Mouse (Mus musculus) forebrain, embryonic 15.5 days (tissue): ENCODE results near the gene Gm29776. TPM values are rescaled to one million over a fixed set of nuclear protein-coding genes. Genes with fewer than 3 reads are reported as not detected.

Experiments used
- ATAC-seq: fragments of 200-750 bp; cut with Nextera tagmentation; replicated peaks from 2 replicates; pipeline ENCODE4 v1.8.0; 2017; ENCODE audit warnings: mild to moderate bottlenecking, moderate TSS enrichment, moderate library complexity
- H3K27ac ChIP-seq: fragments of 300-500 bp; sonication (generic); replicated peaks from 2 replicates; pipeline ENCODE4 v1.5.1; 2015; ENCODE audit warnings: mild to moderate bottlenecking, inconsistent platforms
- H3K27me3 ChIP-seq: fragments of 300-500 bp; sonication (generic); 2 replicates; pipeline ENCODE4 v1.6.1; 2015; ENCODE audit warnings: inconsistent platforms
- H3K36me3 ChIP-seq: fragments of 300-500 bp; sonication (generic); 2 replicates; pipeline ENCODE4 v1.6.1; 2015; ENCODE audit warnings: mild to moderate bottlenecking, inconsistent platforms
- H3K4me1 ChIP-seq: fragments of 300-500 bp; sonication (generic); 2 replicates; pipeline ENCODE4 v1.6.1; 2015; ENCODE audit warnings: inconsistent platforms
- H3K4me2 ChIP-seq: fragments of 300-500 bp; sonication (generic); replicated peaks from 2 replicates; pipeline ENCODE4 v1.6.1; 2015; ENCODE audit warnings: mild to moderate bottlenecking, inconsistent platforms
- H3K4me3 ChIP-seq: fragments of 300-500 bp; sonication (generic); 2 replicates; pipeline ENCODE4 v1.5.1; 2015; ENCODE audit warnings: mild to moderate bottlenecking, inconsistent platforms
- H3K9ac ChIP-seq: fragments of 300-500 bp; sonication (generic); replicated peaks from 2 replicates; pipeline ENCODE4 v1.6.1; 2015; ENCODE audit warnings: mild to moderate bottlenecking, inconsistent platforms
- H3K9me3 ChIP-seq: fragments of 300-500 bp; sonication (generic); 2 replicates; pipeline ENCODE4 v1.6.1; 2016; ENCODE audit warnings: inconsistent platforms
- WGBS: fragments of 180-500 bp; shearing (Covaris S2); methylation state at CpG from one replicate; pipeline ENCODE4 v1.1.7; 2015; ENCODE audit warnings: mixed read lengths; 5-methylcytosine and 5-hydroxymethylcytosine counted together
- polyA plus RNA-seq: library from polyadenylated mRNA; unstranded; fragments of >200 nt; fragmentation: Nextera tagmentation; extraction: Ambion mirVana; gene quantifications from 2 replicates; pipeline ENCODE4 v1.2.1, GENCODE M21; 2015

The Gm29776 gene
- polyA plus RNA-seq, 1 experiment from 2014 or later, result 0.25 TPM

DNA sequence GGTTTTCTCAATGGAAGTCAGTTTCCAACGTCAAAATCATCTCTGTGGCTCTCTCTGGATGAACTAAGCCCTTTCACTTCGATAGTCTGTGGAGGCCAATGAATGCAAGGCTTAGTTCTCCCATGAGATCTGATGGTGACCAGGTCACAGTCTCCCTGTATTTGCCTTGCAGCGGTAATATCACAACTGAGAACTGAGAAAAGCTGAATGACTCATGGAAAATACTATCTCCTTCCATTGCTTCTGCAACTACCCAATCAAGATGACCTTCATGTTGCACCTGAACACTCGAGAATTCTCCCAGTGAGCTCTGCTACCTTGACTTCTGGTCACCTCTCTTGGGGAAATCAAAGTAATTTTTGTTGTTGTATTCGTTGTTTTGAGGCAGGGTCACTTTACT lies 28.9 kb upstream of the Gm29776 start:
- no peaks in the 10 kb centered on the region for H3K36me3 ChIP-seq
- H3K4me1 ChIP-seq, result peaks cover 9% of the 10 kb centered on the region
- no peaks in the 10 kb centered on the region for H3K27me3 ChIP-seq
- H3K4me2 ChIP-seq, result no peak overlapping the region
- H3K27ac ChIP-seq, result no peak overlapping the region
- no peak for ATAC-seq
- WGBS, result 82% methylated on average over 5 of the region's 5 CpGs
- H3K4me3 ChIP-seq, result no peak overlapping the region
- H3K9ac ChIP-seq, result no peak overlapping the region
- no peaks in the 10 kb centered on the region for H3K9me3 ChIP-seq

DNA sequence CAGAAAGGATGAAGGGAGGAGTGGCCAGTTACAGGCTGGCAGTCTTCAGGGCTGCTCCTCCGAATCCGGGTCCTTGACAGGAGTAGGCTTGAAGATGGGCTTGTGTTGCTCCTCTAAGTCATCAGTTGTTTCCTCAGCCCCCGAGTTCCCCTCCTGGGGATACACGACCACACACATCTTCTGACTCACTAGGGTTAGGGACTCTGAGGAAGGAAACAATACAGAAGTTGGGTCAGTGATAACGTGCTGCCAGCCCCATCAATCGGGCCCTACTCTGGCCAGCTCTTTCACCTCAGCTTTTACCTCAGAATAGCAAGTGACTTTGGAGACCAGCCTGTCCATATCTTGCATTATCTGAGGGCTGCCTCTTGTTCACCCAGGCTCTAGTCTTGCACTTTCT lies 25.4 kb upstream of the Gm29776 start:
- H3K27me3 ChIP-seq, result no peaks in the 10 kb centered on the region
- no peak overlapping the region for H3K9ac ChIP-seq
- 0 out of 2 replicates have a peak, but pooled peaks cover under 1% of the 10 kb centered on the region for H3K4me1 ChIP-seq
- WGBS, result 85% methylated on average over 6 of the region's 6 CpGs
- no peaks in the 10 kb centered on the region for H3K9me3 ChIP-seq
- no peak for ATAC-seq
- H3K27ac ChIP-seq, result no peak overlapping the region
- no peak overlapping the region for H3K4me2 ChIP-seq
- no peak overlapping the region for H3K4me3 ChIP-seq
- no peaks in the 10 kb centered on the region for H3K36me3 ChIP-seq

DNA sequence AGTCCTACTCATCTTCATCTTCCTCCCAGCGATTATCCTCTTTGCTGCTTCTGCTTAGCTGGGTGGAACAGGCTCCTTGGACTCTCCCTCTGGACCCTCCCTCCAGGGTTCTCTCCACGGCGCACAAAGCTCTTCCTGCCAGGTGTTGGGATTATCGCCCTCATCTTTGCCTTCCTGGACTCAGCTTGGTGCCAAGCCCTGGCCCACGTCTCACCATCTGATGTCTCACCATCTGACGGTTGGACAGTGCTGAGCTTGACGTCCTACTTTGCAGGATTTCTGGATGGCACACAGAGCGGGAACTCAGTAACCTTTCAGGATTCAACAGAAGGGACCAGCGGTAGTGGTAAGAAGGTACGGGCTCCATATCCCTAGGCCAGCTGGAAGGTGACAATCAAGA lies 23.1 kb upstream of the Gm29776 start:
- H3K27ac ChIP-seq, result no peak overlapping the region
- WGBS, result 84% methylated on average over 10 of the region's 10 CpGs

DNA sequence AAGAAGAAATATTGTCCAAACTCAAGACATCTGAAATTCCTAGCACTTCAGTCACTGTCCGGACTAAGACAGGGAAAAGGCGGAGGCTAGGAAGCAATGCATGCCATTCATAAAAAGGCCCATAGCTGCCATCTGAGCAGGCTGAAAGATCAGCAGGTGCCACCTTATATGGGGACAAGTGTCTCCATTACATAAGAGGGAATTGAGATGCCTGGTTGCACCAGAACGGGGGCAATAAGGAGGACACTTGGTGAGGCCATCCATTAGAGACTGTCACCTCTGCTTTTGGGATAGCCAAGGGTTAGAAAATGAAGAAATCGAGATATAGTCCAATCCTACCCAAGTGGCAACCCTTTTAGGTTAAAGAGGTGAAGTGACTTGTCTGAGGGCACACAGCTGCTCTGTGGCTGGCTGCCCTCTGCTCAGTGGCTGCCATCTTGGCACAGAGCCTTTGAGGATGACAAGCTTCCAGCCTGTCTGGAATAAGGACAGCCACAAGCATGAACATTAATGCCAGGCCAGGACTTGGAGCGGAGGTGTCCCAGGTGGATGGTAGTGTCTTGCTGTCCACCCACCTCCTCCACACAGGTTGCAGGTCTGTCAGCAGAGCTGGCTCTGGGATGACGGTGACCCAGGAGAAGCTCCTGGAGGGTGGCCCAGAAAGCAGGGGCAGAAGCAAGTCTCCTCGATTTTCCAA lies 22.2 kb upstream of the Gm29776 start:
- H3K9ac ChIP-seq, result no peak overlapping the region
- H3K27me3 ChIP-seq, result no peaks in the 10 kb centered on the region
- H3K4me3 ChIP-seq, result no peak overlapping the region
- no peaks in the 10 kb centered on the region for H3K36me3 ChIP-seq
- H3K27ac ChIP-seq, result no peak overlapping the region
- no peaks in the 10 kb centered on the region for H3K4me1 ChIP-seq
- no peak overlapping the region for H3K4me2 ChIP-seq
- WGBS, result 87% methylated on average over 7 of the region's 7 CpGs
- no peak for ATAC-seq
- H3K9me3 ChIP-seq, result no peaks in the 10 kb centered on the region

More for the DNA sequence above, 23.1 kb upstream of the Gm29776 start:
- H3K4me3 ChIP-seq, result no peak overlapping the region
- no peaks in the 10 kb centered on the region for H3K4me1 ChIP-seq
- H3K4me2 ChIP-seq, result no peak overlapping the region
- H3K9ac ChIP-seq, result no peak overlapping the region
- H3K36me3 ChIP-seq, result no peaks in the 10 kb centered on the region
- H3K27me3 ChIP-seq, result no peaks in the 10 kb centered on the region
- no peaks in the 10 kb centered on the region for H3K9me3 ChIP-seq
- no peak for ATAC-seq

DNA sequence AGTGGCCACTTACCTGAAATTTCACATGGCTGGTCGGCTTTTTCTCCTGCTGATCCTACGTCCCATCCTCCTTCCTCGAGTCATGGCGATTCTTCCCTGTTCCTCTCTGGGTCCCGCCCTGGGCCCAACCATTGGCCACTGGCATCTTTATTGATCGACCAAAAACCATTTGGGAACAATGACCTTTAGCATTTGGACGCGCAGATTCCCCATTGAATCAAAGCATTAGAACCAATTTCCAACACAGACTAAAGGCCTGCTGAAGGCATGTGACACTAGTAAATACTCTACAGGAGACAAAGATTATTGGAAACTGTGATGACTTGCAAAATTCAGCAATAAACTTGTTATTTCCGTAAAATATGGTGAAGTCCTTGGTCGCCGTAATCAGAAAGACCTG lies 21.4 kb upstream of the Gm29776 start:
- Histone ChIP-seq H3K4me2 (no peak overlapping the region), H3K27ac (no peak overlapping the region), H3K9ac (no peak overlapping the region), H3K27me3 (no peaks in the 10 kb centered on the region), H3K4me3 (no peak overlapping the region), H3K9me3 (no peaks in the 10 kb centered on the region), H3K4me1 (peaks cover under 1% of the 10 kb centered on the region; the same call in 1 of the 2 replicates), H3K36me3 (no peaks in the 10 kb centered on the region)
- no peak for ATAC-seq
- WGBS, result 92% methylated on average over 11 of the region's 11 CpGs

DNA sequence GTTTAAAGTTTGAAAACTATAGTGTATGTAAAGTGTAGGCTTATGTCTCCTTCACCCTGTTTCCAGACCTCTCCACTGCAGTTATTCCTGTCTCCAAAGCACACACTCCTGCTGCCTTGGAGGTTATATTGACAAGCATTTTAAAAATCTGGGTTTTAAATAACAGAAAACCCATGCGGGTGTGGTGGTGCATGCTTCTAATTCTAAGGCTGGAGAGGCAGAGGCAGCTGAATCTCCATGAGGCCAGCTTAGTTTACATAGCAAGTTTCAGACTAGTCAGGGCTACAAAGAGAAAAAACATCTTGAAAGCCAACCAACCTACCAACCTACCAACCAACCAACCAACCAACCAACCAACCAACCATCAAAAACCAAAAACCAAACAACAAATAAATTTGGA lies 16.8 kb upstream of the Gm29776 start:
- Histone ChIP-seq H3K4me2 (peak overlapping the region; percentile 85; the same call in 1 of the 2 replicates), H3K9me3 (no peaks in the 10 kb centered on the region), H3K27ac (no peak overlapping the region), H3K9ac (no peak overlapping the region), H3K4me1 (peaks cover 12% of the 10 kb centered on the region), H3K36me3 (no peaks in the 10 kb centered on the region), H3K27me3 (no peaks in the 10 kb centered on the region), H3K4me3 (no peak overlapping the region)
- no peak for ATAC-seq
- WGBS, result 72% methylated on average over 1 of the region's 1 CpGs

DNA sequence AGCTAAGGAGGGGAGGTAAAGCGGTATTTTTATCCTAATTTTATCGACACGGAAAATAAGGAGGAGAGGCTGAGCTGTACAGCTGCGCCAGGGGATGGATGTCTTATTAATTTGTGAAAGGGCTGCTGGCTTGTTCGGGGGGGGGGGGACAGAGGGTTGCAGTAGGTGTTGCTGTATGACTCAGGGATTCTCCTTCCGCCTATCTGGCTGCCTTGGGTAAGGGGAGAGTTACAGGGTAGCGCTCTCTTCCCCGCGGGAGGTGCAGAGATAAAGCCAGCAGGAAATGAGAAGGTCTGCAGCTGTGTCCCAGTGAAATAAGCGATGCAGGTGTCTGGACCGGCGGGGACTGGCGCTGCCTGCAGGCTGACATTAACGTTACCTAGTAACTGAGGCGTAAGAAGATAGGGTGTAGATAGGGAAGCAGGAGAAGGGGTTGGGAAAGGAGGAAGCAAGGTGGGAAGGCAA lies 16.0 kb upstream of the Gm29776 start:
- Histone ChIP-seq H3K4me1 (peaks cover 12% of the 10 kb centered on the region), H3K27me3 (no peaks in the 10 kb centered on the region), H3K4me2 (peak overlapping the region; percentile 85), H3K36me3 (no peaks in the 10 kb centered on the region), H3K27ac (no peak overlapping the region; the same call in 1 of the 2 replicates), H3K4me3 (peak overlapping the region; percentile 44), H3K9ac (peak overlapping the region; percentile 57), H3K9me3 (no peaks in the 10 kb centered on the region)
- under 1% methylated on average over 15 of the region's 15 CpGs for WGBS
- peak; percentile 51 for ATAC-seq

DNA sequence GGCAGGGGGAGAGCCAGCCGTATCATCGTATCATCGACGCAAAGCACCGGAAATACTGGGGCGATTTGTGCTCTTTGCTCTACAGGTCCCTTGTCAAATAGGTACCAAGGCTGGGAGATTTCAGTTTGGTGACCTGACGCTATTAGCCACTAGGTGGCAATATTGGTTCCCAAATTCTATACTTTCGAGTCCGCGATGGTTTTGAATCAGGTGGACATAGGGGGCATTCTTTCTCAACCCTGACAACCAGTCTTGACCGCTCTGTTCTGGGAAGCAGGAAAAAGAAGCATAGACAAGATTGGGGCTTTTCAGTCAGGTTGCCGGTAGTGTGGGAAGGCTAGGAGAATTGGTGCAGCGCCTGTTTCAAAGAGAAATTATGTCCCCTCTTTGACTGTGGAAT lies 15.5 kb upstream of the Gm29776 start:
- no peaks in the 10 kb centered on the region for H3K36me3 ChIP-seq
- peak overlapping the region; percentile 85 for H3K4me2 ChIP-seq
- peak; percentile 56 for ATAC-seq
- H3K4me1 ChIP-seq, result peaks cover 12% of the 10 kb centered on the region
- no peak overlapping the region; the same call in 1 of the 2 replicates for H3K27ac ChIP-seq
- H3K4me3 ChIP-seq, result peak overlapping the region; percentile 44
- peak overlapping the region; percentile 57 for H3K9ac ChIP-seq
- H3K9me3 ChIP-seq, result no peaks in the 10 kb centered on the region
- 0% methylated on average over 13 of the region's 13 CpGs for WGBS
- H3K27me3 ChIP-seq, result no peaks in the 10 kb centered on the region

DNA sequence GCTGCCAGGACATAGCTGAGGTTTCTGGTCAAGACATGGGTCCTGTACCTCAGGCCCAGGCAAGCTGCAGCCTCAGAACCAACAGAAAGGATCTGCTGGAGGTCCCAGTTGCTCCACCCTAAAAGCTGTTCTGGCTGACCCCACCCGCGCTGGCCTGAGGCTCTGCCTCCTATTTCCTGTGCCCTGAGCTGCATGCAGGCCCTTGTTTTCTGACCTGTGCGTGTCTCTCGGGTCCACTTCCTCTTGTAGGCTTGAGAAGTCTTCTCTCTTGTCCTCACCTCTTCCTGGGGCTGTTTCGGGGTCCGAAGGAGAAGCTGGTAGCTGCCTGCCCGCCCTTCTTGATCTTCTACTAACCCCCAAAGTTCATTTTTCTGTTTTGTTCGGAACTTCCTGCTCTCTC lies 14.2 kb upstream of the Gm29776 start:
- H3K27ac ChIP-seq, result no peak overlapping the region
- ATAC-seq, result no peak
- peaks cover 12% of the 10 kb centered on the region for H3K4me1 ChIP-seq
- H3K27me3 ChIP-seq, result no peaks in the 10 kb centered on the region
- H3K9me3 ChIP-seq, result no peaks in the 10 kb centered on the region
- WGBS, result 76% methylated on average over 8 of the region's 8 CpGs
- no peak overlapping the region for H3K4me2 ChIP-seq
- no peak overlapping the region for H3K9ac ChIP-seq
- H3K4me3 ChIP-seq, result no peak overlapping the region
- no peaks in the 10 kb centered on the region for H3K36me3 ChIP-seq

DNA sequence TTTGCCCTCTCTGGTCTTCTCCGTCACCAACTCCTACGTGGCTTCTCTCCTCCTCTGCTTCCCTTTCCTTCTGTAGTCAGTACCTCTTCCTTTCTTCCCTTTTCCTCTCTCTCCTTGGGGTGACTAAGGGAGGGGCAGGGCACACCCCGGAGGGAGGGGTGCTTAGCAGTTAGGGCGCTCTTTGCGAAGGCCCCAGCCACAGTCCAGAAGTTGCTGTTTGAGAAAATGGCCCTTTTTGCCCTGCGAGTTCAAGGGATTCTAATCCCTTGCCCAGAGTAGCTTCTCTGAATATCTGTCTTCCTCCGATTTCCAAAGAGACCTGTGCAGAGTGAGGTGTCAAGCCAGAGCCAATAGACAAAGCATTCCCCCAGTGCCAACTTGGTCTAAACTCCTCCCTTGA lies 13.4 kb upstream of the Gm29776 start, which contains the start of gene Cebpe:
Gene Cebpe, minus strand, starts transcription at position 101 of the 400 bp plus-strand sequence.
- ATAC-seq, result no peak
- H3K9me3 ChIP-seq, result no peaks in the 10 kb centered on the region
- no peak within 1 kb of the TSS for H3K27ac ChIP-seq
- H3K4me1 ChIP-seq, result peaks cover 12% of the 10 kb centered on the region
- 87% methylated on average over 7 of the region's 7 CpGs for WGBS
- H3K27me3 ChIP-seq, result no peaks in the 10 kb centered on the region
- no peaks in the 10 kb centered on the region for H3K36me3 ChIP-seq
- no peak within 1 kb of the TSS for H3K4me3 ChIP-seq
- no peak within 1 kb of the TSS for H3K4me2 ChIP-seq
- H3K9ac ChIP-seq, result no peak within 1 kb of the TSS

DNA sequence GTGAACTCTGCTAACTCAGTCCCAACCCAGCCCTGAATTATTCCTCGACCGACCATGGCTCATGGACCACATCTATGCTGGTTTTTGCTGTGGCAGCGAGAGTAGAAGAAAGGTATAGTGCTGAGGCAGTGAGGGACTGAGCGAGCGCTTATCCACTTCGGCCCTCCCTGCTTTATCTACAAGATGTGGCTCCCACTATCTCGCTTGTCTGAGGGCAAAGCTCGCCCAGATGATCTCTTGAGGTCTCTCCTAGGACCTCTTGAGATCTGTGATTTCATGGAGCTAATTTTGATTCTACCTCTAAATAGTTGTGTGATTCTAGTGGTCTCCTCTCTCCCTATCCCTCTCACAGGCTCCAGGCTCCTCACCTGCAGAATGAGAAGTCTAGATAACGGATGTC lies 10.4 kb upstream of the Gm29776 start:
- Histone ChIP-seq H3K36me3 (no peaks in the 10 kb centered on the region), H3K4me1 (peaks cover 2% of the 10 kb centered on the region; the same call in 1 of the 2 replicates), H3K4me2 (no peak overlapping the region), H3K27me3 (no peaks in the 10 kb centered on the region), H3K4me3 (no peak overlapping the region), H3K9me3 (no peaks in the 10 kb centered on the region), H3K27ac (no peak overlapping the region), H3K9ac (no peak overlapping the region)
- WGBS, result 84% methylated on average over 9 of the region's 9 CpGs
- ATAC-seq, result no peak

DNA sequence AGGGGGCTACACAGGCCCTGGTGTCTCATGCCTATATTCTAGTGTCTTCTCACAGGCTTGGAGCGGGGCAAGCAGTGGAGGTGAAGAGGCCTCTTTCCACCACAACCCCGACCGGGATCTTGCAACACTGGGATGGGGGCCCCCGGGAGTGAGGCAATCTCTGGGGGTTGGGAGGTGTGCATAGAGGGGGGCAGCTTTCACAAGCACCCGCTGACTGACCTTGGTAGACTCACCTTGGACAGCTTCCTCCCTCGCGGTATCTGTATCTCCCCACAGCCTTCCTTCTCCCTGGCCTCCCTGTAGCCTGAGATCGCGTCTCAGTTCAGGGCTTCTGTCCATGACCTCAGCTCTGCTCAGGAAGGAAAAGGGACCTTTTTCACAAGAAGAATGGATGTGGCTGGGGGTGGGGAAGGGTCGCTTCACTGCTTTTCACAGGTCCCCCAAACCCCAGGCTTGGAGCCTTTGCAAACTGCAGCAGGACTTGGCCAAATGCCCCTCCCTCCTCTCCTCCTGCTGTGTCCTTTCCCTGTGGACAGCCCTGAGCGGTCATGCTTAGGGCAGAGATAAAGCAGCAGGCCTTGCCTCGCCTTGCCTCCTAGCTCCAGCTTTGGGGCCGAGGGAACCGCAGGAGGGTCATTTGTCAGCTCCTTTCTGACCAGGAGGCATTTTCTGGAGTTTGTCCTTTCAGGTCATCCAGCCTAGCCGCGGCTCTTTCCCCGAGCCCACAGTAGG lies 8.1 kb upstream of the Gm29776 start:
- Histone ChIP-seq H3K27me3 (no peaks in the 10 kb centered on the region), H3K9me3 (no peaks in the 10 kb centered on the region), H3K4me2 (no peak overlapping the region), H3K9ac (no peak overlapping the region), H3K36me3 (no peaks in the 10 kb centered on the region), H3K4me3 (no peak overlapping the region), H3K4me1 (no peaks in the 10 kb centered on the region), H3K27ac (no peak overlapping the region)
- ATAC-seq, result no peak
- WGBS, result 54% methylated on average over 17 of the region's 17 CpGs
